Mouse (Mus musculus): ENCODE measurements around the gene Metap1d. TPM values are rescaled to one million over a fixed set of nuclear protein-coding genes. Genes with fewer than 3 reads are reported as not detected.
A peak's percentile ranks its signal among the peaks of the same experiment; 100 is the strongest.

Gene Metap1d
- total RNA-seq (2022) = 10 to 100 TPM; 38.4 to 44.4 (median 40.9) TPM

DNA sequence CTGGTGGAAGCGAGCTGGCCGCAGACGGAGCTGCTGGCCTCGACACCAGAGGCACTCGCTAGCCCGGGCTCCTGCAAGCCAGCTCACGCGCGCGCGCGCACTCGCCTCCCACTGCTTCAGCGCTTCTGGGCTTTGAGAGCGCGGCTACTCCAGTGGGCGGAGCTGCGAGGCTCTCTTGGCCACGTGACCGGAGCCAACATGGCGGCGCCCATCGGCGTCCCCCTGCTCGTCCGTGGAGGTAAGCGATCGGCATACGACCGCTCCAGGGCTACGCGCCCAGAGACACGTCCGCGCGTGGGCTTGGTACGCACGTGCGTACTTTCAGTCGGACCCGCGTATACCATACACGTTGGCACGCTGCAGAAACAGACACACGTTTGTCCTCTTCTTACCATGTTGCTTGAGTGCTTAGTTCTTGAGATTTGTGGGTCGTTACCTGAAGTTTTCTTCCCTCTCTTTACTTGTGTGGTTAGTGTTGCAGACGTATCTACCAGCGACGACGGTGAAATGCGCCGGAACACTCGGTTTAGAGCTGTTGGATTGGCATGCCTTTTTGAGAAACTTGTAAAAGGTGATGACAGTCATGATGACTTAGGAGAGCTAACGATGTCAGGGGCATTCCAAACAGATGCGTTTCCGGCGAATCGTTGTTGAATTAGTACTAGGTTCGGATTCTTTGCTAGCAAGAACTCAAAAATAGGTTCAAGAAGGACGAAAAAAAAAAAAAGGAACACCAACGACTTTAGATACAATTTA, at the start of gene Metap1d:
Gene Metap1d, plus strand, starts transcription at position 116 of the 756 bp plus-strand sequence.
- DNase-seq (ENCODE audit: low spot score) = peak; percentile 92

DNA sequence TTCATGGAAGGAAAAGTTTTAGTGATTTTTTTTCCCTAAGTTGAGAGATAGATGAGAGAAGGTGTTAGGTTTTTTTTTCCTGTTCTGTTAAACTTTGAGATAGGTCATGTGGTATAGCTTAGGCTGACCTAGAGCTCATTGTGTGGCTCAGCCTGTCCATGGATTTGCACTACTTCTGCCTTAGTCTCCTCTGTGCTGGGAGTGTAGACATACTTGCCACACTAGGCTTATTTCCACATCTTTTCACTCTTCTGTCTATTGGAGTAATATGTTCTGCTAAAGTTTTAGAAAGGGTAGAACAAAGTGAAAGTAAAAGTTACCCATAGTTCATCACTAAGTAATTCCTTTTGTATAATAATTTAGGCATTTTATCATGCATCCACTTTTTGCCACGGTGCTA, 47.5 kb upstream of the Metap1d start:
- DNase-seq (ENCODE audit: low spot score) = no peak

DNA sequence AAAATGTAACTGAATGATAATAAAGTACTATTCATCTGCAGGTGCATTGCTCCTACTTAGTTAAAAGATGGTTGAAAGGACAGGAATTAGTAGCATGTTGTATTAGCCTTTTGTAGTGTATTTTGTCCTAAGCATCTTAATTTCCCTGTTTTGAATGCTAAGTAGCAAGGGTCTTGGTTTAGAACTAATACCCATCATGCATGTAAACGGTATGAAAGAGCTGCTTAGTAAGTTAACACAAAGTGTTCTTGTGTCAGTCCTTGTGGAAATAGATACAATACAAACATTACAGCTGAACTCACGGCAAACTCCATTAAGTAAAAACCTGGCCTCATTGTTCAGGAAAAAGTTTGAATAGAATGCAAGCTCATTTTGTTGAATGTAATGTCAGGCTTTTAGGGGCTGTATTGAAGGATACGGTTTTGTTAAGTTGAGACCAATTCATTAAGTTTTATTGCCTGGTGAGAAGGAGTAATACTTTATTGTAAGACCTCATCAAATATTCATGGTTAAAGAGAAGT, 34.3 kb upstream of the Metap1d start:
- no peak for DNase-seq (ENCODE audit: low spot score)

DNA sequence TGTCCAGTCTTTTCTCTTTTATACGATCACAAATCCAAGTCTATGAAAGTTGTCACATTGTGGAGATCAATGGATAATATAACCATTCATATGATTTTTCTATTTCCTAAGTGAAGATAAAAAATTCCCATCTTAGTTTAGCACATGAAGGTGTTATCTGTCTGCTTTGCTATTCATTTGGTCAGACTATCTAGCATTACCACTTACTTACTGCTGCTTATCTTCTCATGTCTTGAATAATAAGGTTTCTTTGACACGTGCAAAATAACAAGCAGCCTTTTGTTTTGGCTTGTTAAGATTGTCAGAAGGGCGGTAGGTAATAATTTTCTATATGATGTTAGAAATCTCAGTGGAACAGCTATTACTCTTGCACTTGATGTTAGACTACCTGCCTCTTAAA, 33.7 kb upstream of the Metap1d start:
- no peak for DNase-seq (ENCODE audit: low spot score)

DNA sequence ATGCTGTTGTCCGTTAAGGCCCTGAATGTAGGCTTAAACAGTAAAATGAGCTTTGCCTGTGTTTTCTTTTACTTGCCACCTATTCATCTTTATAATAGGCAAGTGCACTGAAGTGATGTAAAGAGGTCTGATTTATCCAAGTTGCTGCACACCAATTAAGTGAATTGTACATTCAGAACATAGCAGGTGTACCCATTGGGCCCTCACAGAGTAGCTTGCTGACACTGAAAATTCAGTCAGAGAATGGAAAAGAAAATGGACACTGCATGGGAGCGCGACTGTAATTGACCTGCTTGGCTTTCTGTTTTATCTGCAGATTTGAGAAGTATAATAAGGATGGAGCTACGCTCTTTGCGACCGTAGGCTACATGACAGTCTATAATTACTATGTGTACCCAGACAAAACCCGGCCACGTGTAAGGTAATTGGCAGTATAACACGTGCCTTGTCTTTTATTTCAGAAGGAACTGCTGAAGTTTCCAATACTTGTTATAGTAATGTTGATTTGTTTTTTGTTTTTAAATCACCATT, 32.1 kb upstream of the Metap1d start:
- DNase-seq (ENCODE audit: low spot score) = no peak

DNA sequence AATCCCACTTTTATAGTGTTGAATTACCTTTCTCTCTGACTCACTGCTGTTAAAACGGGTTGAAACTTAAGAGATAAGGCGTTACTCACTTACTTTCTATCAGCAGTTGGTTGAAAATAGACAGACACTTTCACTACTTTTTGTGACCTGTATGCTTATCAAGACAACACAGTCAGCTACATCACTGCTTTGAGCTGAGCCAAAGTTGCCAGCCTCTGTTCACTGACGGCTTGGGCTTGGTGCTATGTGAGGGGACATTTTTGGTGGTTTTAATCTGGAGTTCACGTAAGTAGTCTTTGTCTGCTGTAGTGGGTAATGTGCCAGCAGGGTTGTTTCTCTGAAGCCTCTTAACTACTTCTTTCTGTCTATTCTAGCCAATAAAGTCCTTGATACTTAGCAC, 28.5 kb upstream of the Metap1d start:
- DNase-seq (ENCODE audit: low spot score) = peak; percentile 11

DNA sequence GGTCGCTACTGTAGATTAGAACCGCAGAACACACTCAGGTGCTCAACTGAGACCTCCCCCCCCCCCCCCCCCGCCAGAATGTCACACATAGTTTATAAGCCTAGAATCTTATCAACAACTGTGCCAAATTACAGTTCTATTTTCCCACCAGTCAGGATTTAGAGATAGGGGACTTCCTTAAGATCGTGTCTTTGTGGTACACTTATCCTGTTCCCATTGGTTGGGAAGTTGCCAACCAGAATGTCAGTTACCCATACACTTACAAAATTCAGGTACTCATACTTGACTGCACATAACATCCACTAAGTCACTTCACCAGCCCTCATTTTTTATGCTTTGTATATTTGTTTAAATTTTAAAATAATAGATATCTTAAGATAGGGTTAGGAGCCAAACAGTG, 17.6 kb upstream of the Metap1d start:
- no peak for DNase-seq (ENCODE audit: low spot score)

DNA sequence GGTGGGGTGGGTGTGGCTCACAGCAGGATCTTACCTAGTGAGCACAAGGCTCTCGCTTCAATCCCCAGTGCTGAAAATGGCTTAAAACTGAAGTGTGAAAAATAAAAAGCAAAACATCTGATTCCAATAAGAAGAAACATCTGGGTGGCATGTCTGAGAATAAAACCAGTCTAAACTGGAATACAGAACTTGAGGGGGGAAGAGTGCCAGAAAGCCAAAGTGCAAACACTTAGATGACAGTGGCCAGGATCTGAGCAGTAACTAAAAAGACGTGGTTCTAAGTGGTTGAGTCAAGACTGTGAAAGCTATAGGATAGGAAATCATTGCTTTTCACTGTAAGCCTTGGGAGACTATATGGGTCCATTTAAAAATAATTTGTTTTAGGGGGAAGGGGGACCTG, 9.7 kb upstream of the Metap1d start:
- no peak for DNase-seq (ENCODE audit: low spot score)

DNA sequence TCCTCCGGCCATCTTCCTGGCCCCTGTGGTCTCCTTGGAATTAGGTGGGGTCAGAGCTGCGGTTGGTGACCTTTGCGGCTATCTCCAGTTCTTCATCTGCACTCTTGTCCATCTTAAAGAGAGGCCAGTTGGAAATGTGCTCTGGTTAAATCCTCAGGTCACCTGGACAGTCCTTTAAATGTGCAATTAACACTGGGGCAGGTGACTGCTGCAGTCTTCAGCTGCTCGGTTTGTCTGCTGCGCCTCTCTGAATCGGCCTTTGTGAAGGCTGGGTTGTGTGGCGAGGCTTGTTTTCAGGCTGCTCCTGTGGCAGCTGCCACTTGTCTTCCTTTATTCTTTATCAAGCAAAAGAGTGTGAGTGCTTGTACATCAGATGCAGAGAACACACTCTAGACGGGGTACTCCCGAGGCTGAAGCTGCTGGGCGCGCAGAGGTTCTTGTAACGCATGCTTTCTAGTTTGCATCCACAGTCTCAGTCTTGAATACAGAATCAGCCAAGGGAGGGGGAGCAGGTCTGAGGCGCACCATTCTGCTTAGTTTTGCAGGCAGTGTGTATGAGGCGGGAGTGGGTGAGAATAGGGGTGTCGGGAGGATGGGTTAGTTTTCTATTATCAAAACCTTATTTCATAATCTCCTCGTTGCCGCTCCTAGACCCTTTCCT, 7.4 kb upstream of the Metap1d start:
- no peak for DNase-seq (ENCODE audit: low spot score)

DNA sequence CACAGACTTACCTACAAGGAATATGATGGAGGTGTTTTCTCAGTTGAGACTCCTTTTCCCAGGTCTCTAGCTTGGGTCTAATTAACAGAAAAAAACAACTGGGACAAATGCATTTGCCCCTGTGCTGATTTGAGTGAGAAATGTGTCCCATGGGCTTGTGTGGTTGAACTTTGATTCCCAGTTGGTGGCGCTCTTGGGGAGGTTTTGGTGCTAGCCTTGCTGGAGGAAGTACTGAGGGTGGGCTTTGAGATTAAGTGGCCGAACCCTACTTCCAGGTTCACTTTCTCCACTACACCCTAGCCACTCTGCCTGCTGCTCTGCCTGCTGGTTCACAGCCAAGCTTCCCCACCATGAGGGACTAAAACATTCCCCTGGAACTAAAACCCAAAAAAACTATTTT, 3.5 kb upstream of the Metap1d start:
- DNase-seq (ENCODE audit: low spot score) = no peak

DNA sequence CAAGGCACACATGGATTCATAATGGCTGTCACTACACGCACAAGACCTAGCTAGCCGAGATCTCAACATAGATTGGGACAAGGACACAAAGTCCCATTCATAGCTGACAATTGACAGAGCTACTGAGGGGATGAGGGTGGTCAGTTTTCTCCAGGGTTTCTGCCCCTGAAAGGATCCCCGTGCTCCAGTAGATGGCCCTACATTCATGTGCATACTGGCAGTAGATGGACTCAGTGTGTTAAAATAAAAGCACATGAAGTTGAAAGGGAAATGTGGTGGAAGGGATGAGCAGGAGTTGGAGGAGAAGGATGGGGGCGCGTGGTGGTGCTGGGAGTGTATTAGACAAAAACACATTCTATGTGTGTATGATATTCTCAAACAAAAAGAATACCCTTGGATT, 1.3 kb upstream of the Metap1d start:
- no peak for DNase-seq (ENCODE audit: low spot score)

DNA sequence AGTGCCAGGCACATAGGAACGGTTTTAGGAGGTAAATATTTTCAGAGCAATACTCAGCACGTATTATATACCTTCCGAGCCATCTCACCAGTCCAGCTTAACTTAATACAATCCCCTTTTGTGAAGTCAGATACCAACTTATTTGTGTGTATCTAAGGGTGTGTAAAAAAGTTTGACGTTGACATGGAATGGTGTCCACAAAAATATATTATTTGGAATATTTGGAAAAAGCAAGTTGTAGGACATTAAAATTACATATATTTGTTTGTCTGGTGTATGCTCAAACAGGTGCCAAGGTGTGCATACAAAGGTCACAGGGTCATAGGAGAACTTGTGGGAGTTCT, 813 bp downstream of the Metap1d start:
- no peak for DNase-seq (ENCODE audit: low spot score)

DNA sequence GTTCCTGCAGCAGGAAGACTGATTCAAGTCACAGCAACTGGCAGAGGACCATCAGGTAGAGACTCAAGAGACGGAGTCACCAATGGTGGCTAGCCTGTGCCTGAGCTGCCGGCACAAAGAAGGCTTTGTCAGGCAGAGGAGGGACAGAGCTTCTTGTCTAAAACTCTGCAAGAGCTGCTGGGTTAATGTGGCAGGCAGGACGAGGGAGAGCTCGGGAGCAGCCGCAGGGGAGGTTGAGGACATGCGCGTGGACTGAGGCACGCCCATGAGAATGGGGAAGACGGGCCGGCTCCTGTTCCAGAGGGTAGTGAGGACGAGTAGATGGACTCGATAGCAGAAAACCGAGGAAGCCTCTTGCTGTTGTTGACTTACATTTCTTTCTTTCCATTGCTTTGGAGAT, 5.5 kb downstream of the Metap1d start:
- no peak for DNase-seq (ENCODE audit: low spot score)

DNA sequence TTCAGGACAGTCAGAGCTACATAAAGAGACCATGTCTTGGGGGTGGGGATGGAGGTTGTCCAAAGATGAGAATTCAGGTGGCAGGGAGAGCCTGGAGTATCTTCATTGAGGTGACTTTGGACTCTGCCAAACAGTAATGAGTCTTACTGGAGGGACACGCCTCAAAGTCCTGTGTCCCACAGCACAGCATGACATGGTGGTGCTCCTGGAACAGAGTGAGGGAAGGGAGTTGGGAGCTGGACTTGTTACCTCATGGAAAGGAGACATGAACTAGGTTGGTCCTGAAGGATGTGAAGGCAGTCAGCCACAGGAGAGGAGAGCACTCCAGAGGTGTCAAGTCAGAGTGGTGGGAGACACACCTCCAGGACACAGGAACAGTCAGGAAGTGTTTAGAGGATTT, 6.6 kb downstream of the Metap1d start:
- DNase-seq (ENCODE audit: low spot score) = no peak

DNA sequence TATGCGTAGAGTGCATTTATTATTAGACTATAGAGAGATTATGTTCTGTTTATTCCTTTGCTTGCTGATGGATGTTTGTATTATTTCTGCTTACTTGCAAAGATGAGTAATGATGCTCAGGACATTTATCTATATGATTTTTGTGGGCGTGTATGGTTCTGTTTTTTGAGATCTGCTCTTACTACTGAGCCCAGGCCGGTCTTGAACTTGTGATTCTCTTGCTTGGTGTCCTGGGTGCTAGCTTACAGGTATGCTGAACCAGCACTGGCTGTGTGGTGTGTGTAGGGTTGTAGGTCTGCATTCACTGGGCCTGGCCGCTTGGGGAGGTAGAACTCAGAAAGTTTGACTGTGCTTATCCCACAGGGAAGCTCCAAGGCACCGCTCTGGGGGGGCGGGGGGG, 8.1 kb downstream of the Metap1d start:
- no peak for DNase-seq (ENCODE audit: low spot score)

DNA sequence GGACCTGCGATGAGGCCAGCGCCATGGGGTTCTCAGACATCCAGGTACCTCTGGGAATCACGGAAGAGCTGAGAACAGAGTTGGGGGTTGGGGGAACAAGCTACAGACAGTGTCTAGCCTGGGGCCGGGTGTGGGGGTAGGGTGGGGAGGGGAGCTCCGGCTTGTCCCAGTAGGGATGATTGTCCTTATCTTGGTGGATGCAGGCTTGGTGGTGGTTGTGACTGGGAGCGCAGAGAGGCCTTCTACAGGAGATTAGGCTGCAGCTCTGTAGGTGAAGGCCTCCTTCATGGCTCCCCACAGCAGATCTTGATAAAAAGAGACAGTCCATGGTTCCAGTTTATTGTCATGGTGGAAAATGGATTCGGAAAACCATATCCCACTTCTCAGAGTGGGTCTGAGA, 8.5 kb downstream of the Metap1d start:
- no peak for DNase-seq (ENCODE audit: low spot score)

DNA sequence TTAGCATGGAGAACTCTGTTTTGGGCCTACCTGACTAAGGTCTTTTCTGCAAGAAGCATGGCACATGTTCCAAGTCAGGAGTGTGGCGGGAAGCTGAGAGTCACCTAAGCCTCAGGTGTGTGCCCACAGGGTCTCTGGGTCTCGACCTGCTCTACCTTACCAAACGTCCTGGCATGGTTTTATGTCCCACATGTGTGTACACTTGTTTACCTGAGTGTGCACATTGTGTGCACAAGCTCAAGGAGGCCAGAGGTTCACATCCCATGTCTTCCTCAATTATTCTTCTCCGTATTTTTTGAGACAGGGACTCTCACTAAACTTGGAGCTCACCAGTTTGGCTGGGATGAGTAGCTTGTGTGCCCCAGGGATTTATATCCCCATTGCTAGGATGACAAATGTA, 9.0 kb downstream of the Metap1d start:
- DNase-seq (ENCODE audit: low spot score) = no peak

DNA sequence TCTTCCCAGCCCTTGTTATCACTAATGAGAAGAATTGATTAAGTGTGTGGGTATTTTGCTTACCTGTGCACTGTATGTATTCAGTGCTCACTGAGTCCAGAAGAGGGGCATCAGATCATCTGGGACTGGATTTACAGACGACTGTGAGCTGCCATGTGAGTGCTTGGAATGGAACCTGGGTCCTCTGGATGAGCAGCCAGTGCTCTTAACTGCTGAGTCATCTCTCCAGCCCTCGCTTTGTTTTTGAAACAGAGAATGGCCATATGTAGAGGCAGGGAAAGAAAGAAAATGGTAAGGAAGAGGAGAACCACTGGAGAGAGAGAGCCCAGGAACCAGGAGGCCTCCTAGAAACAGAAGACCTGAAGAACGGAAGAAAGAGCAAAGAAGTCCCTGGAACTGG, 9.5 kb downstream of the Metap1d start:
- DNase-seq (ENCODE audit: low spot score) = no peak

DNA sequence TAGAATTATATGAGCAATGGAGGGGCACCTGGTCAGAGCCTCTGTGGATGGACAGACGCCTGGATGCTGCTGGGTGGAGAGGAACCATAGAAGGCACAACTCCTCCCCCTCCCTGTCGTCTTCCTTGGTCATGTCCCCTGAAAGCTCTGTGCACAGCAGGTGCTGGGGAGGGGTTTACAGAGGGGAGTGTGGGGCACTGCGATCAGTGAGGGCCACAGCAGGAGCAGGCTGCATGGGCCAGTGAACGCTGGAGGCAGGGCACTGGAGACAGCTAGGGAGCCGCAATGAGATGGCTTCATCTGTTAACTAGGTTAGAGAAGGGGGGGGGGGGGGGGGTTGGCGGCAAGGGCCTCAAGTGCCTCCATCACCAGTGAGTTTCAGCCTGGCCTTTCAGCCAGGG, 13.0 kb downstream of the Metap1d start:
- no peak for DNase-seq (ENCODE audit: low spot score)

DNA sequence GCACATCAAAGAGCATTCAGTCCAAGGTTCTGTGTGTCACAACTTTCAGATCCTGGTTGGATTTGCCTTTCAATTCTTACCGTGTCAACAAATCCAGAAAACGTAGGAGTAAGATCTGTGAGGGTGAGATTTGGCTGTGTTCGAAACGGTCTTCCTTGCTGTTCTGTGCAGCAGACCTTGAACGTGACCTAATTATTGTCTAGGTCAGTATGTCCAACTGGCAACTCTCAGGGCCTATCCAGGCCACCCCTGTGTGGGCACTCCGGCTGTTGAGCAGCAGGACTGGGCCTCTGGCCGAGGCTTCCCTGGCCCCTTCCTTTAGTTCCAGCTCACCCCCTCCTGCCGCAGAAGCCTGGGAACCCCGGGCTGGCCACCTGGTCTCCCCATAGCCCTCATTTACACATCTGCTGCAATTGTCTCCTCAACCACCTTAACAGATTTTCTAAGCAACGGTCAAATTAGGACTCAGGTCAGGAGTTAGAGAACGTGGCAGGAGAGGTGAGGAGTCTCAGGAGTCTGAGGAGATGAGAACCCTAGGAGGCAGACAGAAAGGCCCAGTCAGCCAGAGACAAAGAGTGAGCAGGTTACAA, 13.9 kb downstream of the Metap1d start:
- DNase-seq (ENCODE audit: low spot score) = no peak

DNA sequence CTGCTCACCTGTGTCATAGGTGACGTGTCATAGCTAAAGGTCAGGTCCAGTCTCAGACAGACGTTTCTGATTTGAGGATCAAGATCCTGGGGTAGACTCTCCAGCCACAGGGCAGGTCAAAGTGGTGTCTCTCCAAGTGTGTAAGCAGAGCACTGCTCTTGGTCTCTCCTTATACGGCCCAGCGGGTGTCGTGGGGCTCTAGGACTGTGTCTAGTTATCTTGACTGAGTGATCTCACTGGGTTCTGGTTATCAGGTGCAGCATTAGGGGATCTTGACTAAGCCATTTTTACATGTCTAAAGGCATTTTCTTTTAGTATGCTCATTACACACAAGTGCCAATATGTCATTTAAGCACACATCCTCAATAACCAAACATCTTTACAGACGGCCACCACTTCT, 18.0 kb downstream of the Metap1d start:
- DNase-seq (ENCODE audit: low spot score) = no peak

DNA sequence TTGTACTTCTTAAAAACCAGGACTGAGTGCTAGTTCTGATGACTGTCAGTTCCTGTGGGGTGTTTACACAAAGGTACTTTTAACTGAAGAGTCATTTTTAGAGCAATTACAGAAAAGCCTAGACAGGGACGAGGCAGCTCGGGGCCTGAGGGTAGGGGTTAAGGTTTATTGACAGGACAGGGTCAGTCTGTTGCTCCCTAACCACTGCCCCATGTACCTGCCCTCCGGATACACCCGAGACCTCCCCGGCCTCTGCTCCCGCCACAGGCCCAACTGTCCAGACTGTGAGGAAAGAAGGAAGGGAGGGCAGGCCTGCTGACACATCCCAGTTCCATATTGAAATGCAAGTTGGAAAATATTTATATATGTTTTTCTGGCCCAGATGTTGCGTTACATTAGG, 20.8 kb downstream of the Metap1d start:
- no peak for DNase-seq (ENCODE audit: low spot score)

DNA sequence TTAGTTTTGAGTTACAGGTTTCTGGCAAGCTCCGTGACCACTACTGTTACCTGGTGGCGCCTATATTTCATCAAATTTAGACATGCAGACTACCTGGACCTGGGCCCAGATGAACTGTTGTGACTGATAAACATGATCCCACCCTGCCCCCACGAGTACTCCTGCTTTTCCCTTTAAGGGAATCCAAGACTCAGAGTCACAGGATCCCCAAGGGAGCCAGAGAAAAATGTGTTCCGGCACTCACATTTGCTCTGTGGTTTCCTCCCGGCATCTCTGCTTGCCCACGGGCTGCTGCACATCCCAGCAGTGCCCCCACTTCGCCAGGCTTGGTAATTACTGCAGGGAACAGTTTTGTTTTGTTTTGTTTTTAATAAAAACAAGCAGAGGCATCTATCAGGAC, 21.3 kb downstream of the Metap1d start:
- no peak for DNase-seq (ENCODE audit: low spot score)

Measured in heart, adult 8-10 months (tissue).